Mouse (Mus musculus) R1 (cell line): ENCODE measurements around the gene 2310033P09Rik.

Experiments used
- DNase-seq: peaks from one replicate; pipeline ENCODE4 v3.0.0-alpha.2; 2018; ENCODE audit warnings: low read depth, low spot score

The 2310033P09Rik gene

GRCm38 (mm10) chr11:59208153-59208831, at the start of gene 2310033P09Rik:
Gene 2310033P09Rik (plus strand): TSS chr11:59208321.
- peak; percentile 94 for DNase-seq

DNA sequence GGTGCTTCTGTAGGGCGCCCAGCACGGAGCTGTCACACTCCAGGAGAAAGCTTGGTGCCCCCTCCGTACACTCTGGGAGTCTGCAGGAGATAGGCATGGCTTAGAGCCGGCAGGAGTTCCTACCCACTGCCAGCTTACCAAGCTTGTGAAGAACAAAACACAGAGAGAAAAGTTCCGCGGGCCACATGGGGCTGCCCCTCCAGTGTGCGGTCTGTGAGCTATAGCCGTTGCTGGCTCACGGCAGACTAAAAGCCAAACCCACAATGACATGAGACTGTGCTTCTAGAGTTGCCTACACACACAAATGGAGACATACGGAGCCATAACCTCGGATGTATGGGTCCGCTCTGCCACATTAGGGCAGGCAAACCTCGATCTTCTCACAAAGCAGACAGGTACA, 49.0 kb upstream of the 2310033P09Rik start:
- no peak for DNase-seq

- no peak for DNase-seq
These were observed 48.6 kb upstream of the 2310033P09Rik start for GRCm38 (mm10) chr11:59159558-59159957.

DNA sequence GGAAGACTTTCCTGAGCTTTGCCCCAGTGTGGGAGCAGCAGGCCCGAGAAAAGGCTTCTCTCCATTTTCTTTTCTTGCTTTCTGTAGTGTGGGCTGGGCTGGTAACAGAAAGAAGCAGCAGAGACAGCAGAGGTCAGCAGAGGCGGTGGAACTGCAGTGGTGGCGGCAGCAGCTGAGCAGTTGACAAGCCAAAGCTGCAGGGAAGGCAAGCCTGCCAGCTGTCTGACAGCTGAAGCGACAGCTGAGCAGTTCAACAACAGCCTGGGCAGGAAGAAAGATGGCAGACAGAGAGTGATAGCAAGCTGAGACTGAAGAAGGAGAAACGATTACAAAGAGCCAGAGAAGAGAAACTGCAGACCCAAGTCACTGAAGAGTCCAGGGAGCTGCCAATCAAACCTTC, 46.7 kb upstream of the 2310033P09Rik start:
- no peak for DNase-seq

DNA sequence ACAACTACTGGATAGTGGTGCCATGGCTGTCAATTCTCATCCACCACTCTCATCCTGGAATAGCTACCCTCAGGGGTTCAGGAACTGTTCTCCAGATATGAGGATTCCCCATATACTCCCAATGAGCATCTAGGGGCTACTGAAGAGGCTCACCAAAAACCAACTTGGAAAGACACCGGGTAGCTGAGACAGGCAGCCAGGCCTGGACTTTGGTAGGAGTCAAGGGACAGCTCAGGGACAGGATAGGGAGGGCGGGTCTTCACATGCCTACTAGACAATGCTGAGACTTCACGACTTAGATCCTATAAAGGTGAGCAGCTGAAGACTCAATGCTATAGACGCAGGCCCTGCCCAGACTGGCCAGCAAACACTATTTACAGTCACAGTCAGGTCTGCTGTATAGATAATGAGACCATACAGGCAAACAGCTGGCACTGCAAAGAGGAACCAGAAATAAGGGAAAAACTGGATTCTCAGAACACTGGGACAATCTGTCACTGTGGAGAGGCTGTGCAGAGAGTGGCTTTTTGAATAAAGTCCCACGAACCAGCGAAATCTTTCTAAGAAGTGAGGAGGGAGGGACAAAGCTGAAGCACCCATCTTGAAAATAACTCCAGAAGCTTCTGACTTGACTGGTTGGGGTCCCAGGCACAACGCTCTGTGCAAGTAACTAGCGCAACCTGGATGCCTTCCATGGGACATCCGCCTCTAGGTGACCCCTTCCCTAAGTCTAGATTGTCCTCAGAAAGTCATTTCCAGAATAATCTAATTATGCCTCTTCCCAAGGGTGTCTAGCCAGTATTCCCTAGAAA, 45.5 kb upstream of the 2310033P09Rik start:
- DNase-seq, result no peak

GRCm38 (mm10) chr11:59163255-59164236, 44.6 kb upstream of the 2310033P09Rik start, which contains the start of gene Iba57:
Gene Iba57 (minus strand): TSS chr11:59163739.
- DNase-seq, result peak; percentile 98

GRCm38 (mm10) chr11:59164384-59164783, 43.7 kb upstream of the 2310033P09Rik start:
- no peak for DNase-seq

DNA sequence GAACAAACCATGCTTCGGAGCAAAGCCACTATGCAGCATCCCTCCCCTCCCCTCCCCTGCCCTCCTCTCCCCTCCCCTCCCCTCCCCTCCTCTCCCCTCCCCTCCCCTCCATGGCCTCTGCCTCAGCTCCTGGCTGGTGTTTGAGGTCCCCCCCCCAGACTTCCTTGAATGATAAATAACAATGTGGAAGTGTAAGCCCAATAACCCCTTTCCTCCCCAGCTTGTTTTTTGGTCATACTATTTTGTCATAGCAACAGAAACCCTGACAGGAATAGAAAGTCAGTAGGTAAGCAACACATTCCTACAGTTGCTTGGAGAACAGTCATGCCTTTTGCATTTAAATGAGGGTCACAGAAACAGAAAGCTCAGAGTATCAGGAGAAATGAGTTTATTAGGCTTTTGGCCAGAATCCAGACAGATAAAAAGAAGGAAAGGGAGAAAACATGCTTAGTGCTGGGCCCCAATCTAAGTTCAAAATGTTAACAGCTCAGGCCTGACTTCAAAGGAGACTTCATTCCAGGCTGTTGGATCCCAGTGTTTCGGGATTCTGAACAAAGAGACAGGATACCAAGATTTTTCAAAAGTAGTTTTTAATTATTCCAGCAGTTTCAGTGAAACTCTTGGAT, 42.4 kb upstream of the 2310033P09Rik start:
- DNase-seq, result no peak

GRCm38 (mm10) chr11:59169807-59170206, 38.3 kb upstream of the 2310033P09Rik start:
- DNase-seq, result no peak

GRCm38 (mm10) chr11:59170549-59170948, 37.6 kb upstream of the 2310033P09Rik start:
- no peak for DNase-seq

GRCm38 (mm10) chr11:59174189-59174838, 33.8 kb upstream of the 2310033P09Rik start:
- DNase-seq, result no peak

- peak; percentile 28 for DNase-seq
These were observed 31.6 kb upstream of the 2310033P09Rik start for GRCm38 (mm10) chr11:59176475-59176874.

DNA sequence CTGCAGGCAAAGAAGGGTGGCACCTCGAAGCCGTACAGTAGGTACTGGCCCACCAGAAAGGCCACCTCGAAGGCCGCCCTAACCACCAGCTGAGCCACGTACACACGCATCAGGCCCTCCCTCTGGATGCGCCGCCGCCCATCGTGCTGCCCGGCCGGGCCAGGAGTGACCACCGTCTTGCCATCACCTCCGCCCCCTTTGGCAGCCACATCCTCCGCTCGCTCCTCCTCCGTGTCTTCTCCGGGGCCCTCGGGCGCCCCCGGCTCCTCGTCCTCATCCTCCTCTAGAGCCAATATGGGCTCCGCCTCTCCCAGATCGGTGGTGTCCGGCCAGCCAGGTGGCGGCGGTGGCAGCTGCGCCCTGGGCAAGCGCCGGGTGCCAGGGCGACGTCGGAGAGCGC, 31.2 kb upstream of the 2310033P09Rik start:
- DNase-seq, result no peak

GRCm38 (mm10) chr11:59182864-59183331, 25.2 kb upstream of the 2310033P09Rik start, which contains the start of gene Gjc2:
Gene Gjc2 (minus strand): TSS chr11:59183213.
- no peak for DNase-seq

DNA sequence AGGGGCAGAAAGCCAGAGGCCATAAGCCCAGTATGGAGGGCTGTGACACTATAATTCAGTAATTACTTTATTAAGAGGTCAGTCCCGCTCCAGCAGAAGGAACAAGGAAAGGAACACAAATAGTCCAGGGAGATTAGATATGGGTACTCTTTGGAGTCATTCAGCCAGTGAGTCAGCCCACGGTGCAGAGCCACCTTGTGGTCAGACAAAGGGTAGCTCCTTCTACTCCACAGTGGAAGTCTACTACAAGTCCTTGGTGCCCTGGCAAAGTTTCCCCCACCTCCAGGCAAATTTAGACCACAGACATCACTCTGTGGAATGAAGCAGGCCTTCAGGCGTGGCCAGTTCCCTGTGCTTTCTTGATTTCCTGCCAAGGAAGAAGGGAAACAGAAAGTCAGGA, 24.3 kb upstream of the 2310033P09Rik start:
- peak; percentile 46 for DNase-seq

DNA sequence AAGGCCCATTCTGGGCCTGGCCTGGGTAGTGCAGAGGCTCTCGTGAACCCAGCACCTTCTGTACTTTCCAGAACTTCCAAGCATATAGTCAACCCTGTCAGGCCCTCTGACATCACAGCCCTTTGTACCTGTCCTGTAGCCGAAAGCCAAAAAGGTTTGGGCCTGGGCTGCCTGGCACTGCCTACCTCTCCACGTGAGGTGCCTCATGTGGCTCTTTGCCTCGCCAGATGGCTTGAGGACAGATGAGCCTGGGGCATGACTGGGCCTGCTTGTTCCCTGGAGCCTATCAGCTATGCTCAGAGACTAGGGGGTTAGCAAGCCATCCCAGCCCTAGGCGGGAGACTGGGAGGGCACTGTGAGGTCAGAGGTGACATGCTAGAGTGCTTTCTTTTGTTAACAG, 22.6 kb upstream of the 2310033P09Rik start:
- no peak for DNase-seq

- DNase-seq, result no peak
These were observed 20.4 kb upstream of the 2310033P09Rik start for GRCm38 (mm10) chr11:59187706-59188105.

GRCm38 (mm10) chr11:59191231-59192058, 16.7 kb upstream of the 2310033P09Rik start:
- peak; percentile 91 for DNase-seq

GRCm38 (mm10) chr11:59192059-59192386, 16.1 kb upstream of the 2310033P09Rik start, which contains the start of gene Guk1:
Gene Guk1 (minus strand): TSS chr11:59192212.
- no peak for DNase-seq

GRCm38 (mm10) chr11:59196230-59196629, 11.9 kb upstream of the 2310033P09Rik start:
- DNase-seq, result no peak
